Comparison of ENCODE assay signal across 8 mouse cellular contexts in genomic region chr19:46304216-46304841, GRCm38 (mm10). TPM values are rescaled to one million over a fixed set of nuclear protein-coding genes. Genes with fewer than 3 reads are reported as not detected.
A peak's percentile ranks its signal among the peaks of the same experiment; 100 is the strongest.
DNase-seq lines count a peak whose midpoint lies in the region; ATAC-seq lines count a peak whose summit lies in the region.

Gene Nfkb2 (plus strand): TSS chr19:46304320.

- H3K9me3 ChIP-seq in hindbrain, embryonic 15.5 days, result no peaks in the 10 kb centered on the region

- peak; percentile 83 for DNase-seq in WW6 (ENCODE audit: low read depth, low spot score)
- DNase-seq in cerebellum, postnatal 25 days, result peak; percentile 86 to 90
- peak; percentile 96 for DNase-seq in gastrocnemius, adult 18-20 months (ENCODE audit: low spot score)
- DNase-seq in left cerebral cortex, postnatal 10 days (ENCODE audit: extremely low spot score in 1 of 2, low spot score in 2 of 2), result peak; percentile 77 to 95
- DNase-seq in right cerebral cortex, postnatal 14 days, result peak; percentile 77
- DNase-seq in urinary bladder, postnatal 4 days (ENCODE audit: low spot score in 2 of 2), result peak; percentile 93 to 95

- peaks cover 25% of the 10 kb centered on the region for H3K27me3 ChIP-seq in hindbrain, embryonic 15.5 days

- no peaks in the 10 kb centered on the region for H3K36me3 ChIP-seq in hindbrain, embryonic 15.5 days

- ATAC-seq in hindbrain, embryonic 15.5 days (ENCODE audit: low FRiP score, low read depth), result peak; percentile 82
- ATAC-seq in megakaryocyte progenitor cell, adult 5-6 weeks (replicated peaks; ENCODE audit: poor library complexity), result peak; percentile 65

- peaks cover 22% of the 10 kb centered on the region for H3K4me1 ChIP-seq in hindbrain, embryonic 15.5 days (replicated peaks)

- intact Hi-C loops in left cerebral cortex, postnatal 10 days (cut with DNase I), result loop anchor here (2.0 kb wide), 1 partner anchor 168 kb away; no protein-coding TSS in a partner anchor

- peak within 1 kb of the TSS; percentile 42; the same call in 1 of the 2 replicates for H3K9ac ChIP-seq in hindbrain, embryonic 15.5 days

- peak within 1 kb of the TSS; percentile 50 for H3K4me3 ChIP-seq in hindbrain, embryonic 15.5 days

- peak within 1 kb of the TSS; percentile 97 for H3K4me2 ChIP-seq in hindbrain, embryonic 15.5 days

- WGBS in hindbrain, embryonic 15.5 days, result under 1% methylated on average over 39 of the region's 39 CpGs

- peak within 1 kb of the TSS; percentile 72 for H3K27ac ChIP-seq in hindbrain, embryonic 15.5 days (replicated peaks)

RNA-seq across cellular contexts. Expression of gene Nfkb2, which starts in this region (rescaled TPM):
- 10 to 100 TPM in 1 of 2 experiments, 1 to 10 TPM in 1; 7.7 to 10.9 TPM for total RNA-seq in gastrocnemius, adult 18-20 months (2021)
- polyA plus RNA-seq in hindbrain, embryonic 15.5 days (2015; fragmentation: Nextera tagmentation; extraction: Ambion mirVana), result 2.8 and 3.3 TPM in 2 replicates
- total RNA-seq in left cerebral cortex, postnatal 10 days (2021), result 1 to 10 TPM; 2.0 to 2.4 TPM
- total RNA-seq in megakaryocyte progenitor cell, adult 5-6 weeks (2015), result 4.7 and 5.5 TPM in 2 replicates
- 4.0 and 5.0 TPM in 2 replicates for total RNA-seq in megakaryocyte progenitor cell, adult 5-6 weeks (2017)

Comparison
In these comparisons a context has a peak if more than half of its experiments do, and no peak if none do; other contexts are left out.
1. Peak in every context shown above with its lines: DNase-seq, ATAC-seq, H3K4me3 ChIP-seq and H3K27ac ChIP-seq.